Mouse (Mus musculus) small intestine, adult 2 months (tissue): ENCODE data around the gene Pfkfb3.

Source experiments
- CTCF ChIP-seq: fragments of 200-500 bp; IDR thresholded peaks from 2 replicates; pipeline ENCODE4 v1.5.1; 2012; ENCODE audit warnings: low read depth, mild to moderate bottlenecking, control low read depth, inconsistent platforms, low read length, moderate library complexity, mixed read lengths; ENCODE audit not compliant: insufficient replicate concordance, insufficient read length; ENCODE audit errors: extremely low read depth
- POLR2A ChIP-seq: fragments of 200-500 bp; IDR thresholded peaks from 2 replicates; pipeline ENCODE4 v1.6.1; 2012; ENCODE audit warnings: low read depth, mild to moderate bottlenecking, control low read depth, inconsistent platforms, low read length, moderate library complexity

- TF ChIP-seq POLR2A = no peak
- TF ChIP-seq CTCF = no peak
These were observed 51.6 kb downstream of the Pfkfb3 start for GRCm38 (mm10) chr2:11502255-11502765.
